Mouse (Mus musculus): ENCODE measurements around the gene Tmem160. TPM values are rescaled to one million over a fixed set of nuclear protein-coding genes. Genes with fewer than 3 reads are reported as not detected.

Tmem160 gene
- total RNA-seq, 2 experiments from 2014 or later: 21.1 to 27.2 TPM

DNA sequence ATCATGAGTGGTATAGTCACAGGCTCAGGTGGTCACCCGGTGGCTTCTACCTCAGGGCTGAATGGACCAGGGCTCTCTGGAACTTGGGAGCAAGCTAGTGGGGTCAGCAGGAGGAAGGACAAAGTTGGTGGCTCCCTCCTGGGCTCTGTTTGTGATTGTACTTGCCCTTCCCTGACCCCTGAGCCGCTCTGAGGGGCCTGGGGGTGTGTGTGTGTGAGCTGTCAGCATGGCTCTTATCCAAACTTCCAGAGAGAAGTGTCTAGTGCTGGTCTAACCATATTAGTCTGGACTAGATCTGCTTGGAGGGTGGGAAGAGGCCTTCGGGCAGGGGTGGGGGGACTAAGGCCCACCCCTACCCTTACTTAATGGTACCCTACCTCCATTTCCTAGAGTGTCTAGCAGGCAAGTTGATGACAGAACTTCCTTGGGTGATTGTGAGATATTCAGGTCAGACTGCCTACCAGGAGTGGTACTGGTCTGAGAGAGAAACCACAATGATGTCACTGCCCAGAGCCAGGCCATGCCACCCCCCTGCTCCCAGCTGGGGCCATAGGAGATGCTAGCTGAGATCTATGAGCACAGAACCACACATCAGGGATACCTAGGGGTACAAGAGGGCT is 19.1 kb upstream of the Tmem160 start:
- DNase-seq (ENCODE audit: low spot score in 2 of 2): no peak

DNA sequence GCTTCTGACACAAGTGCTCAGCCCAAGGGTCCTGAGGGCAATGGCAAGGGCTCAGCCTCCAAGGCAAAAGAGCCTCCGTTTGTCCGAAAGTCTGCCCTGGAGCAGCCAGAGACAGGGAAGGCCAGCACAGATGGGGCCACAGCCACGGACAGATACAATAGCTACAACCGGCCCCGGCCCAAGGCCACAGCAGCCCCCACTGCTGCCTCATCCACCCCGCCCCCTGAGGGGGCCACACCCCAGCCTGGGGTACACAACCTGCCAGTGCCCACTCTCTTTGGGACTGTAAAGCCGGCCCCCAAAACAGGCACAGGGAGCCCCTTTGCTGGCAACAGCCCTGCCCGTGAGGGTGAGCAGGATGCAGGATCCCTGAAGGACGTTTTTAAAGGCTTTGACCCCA is 17.5 kb upstream of the Tmem160 start:
- no peak for DNase-seq (ENCODE audit: low spot score in 2 of 2)

DNA sequence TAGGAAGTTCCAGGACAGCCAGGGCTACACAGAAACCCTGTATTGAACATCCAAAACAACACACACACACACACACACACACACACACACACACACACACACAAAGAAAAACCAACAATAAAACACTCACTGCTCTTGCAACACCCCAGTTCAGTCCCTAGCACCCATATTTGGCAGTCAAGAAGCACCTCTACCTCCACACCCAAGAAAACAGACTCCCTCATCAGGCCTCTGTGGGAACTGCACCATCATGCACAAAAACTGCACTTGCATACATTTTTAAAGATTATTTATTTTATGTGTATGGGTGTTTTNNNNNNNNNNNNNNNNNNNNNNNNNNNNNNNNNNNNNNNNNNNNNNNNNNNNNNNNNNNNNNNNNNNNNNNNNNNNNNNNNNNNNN is 11.3 kb upstream of the Tmem160 start:
- DNase-seq (ENCODE audit: low spot score in 2 of 2): no peak

DNA sequence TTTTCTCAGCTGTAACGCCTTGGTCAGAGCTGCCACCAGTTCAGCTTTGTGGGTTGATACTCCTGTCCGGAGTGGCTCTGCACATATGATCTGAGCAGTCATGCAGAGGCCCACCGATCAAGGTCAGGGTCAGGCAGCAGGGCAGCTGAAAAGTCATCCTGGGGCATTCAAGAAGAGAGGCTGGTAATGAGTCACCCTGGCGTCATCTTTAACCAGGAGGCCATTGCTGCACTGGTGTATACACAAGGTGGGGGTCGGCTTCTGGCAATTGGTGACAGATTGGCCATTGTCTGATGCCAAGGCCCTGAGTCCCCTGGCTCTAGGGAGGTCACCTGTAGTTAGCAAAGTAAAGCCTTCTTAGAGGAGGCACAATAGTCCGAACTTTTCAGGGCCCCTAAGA is 923 bp upstream of the Tmem160 start:
- DNase-seq (ENCODE audit: low spot score in 2 of 2): no peak

DNA sequence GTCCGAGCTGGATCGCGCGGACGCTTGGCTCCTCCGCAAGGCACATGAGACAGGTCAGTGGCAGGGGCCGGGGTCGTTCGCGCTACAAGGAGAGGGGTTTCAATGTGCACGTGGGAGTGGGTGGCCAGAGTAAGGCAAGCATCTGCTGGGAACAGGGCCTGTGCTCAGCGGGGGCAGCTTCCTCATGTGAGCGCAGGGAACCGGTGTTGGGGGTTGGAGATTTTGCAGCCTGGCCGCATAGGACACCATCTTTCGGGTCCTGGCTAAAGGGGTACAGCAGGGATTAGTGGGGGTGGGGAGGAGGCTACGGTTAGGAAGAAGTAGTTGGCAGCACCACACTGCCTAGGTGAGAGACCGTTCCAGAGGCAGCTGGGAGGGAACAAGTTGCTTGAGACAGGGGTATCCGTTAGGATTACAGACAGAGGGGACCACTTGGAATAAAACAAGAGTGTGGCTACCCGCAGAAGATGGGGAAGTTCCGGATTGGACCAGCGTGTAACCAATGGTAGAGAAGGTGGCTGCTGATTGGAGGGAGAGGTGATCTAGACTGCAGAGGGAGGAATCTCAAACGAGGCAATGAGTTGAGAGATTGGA is 636 bp downstream of the Tmem160 start:
- no peak for DNase-seq (ENCODE audit: low spot score in 2 of 2)

DNA sequence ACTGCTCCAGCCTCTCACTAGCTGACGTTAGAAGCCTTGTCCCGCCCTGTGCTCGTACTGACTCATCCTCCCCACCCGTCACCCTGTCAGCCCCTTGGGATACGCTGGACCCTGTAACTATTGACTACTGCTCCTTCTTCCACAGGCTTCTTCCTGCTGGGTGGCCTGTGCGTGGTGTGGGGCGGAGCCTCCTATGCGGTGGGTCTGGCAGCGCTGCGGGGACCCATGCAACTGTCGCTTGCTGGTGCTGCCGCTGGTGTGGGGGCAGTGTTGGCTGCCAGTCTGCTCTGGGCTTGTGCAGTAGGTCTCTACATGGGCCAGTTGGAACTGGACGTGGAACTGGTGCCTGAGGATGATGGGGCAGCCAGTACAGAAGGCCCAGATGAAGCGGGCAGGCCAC is 2.4 kb downstream of the Tmem160 start:
- DNase-seq (ENCODE audit: low spot score in 2 of 2): no peak

DNA sequence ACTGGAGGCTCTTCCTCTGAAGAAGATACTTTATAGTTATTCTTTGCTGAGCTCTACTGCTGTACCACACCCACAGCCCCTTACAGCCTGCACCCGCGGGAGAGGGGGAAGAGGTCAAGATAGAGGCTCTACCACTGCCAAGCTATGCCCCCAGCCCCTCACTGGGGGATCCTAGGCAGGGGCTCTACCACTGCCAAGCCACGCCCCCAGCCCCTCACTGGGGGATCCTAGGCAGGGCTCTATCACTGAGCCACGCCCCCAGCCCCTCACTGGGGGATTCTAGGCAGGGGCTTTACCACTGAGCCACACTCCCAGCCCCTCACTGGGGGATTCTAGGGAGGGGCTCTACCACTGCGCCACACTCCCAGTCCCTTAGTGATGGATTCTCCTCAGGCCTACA is 3.7 kb downstream of the Tmem160 start:
- no peak for DNase-seq (ENCODE audit: low spot score in 2 of 2)

DNA sequence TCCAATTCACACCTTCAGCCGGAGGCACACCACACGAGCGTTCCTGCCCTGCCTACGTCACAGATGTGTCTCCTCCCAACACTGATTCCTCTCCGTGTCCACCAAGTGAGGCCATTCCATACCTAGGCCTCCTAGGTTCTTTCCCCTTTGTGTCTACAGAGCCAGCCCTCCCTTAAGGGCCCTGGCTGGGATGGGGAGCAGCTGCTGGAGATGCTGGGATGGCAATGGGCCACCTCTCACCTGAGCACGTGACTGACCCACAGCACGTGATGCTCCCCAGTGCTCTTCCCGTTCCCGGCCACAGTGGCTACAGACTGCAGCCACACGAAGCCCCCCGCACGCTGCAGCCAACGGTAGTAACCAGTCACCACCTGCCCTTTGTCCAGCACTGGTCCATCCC is 8.0 kb downstream of the Tmem160 start:
- DNase-seq (ENCODE audit: low spot score in 2 of 2): no peak

DNA sequence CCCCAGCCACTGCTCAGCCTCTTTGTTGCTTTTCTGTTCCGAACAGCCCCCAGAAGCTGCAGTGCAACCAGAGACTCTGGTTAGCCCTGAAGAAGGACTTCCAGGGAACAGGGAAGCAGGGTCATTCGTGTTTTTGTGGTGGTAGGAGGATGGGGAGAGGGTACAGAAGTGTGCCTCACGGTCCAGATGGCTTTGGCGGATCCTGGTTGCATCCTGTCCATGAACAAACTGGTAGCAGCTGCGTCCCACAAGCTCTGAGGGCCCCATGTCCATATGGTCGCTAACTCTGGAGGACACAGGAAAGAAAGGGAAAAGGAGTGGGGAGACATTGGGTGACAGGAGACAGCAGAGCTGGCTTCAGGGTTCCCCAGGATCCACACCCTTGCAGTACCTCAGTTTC is 8.6 kb downstream of the Tmem160 start:
- no peak for DNase-seq (ENCODE audit: low spot score in 2 of 2)

DNA sequence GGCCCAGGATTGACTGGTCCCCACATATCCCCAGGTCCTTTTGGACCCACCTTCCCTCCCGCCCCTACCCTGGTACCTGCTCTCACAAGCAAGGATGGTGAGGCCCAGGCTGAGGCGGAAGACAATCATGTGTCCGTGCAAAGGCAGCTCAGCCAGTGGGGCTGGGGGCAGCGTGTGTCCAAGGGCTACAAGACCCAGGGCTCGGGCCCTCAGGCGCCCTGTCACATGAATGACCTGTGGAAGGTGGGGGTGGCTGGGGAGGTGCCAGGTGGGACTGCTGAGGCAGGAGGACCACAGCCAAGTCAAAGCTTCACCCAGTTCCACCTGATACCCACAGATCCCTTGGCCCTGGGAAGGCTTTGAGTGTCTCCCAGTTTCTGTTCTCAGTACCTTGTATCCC is 9.1 kb downstream of the Tmem160 start:
- no peak for DNase-seq (ENCODE audit: low spot score in 2 of 2)

DNA sequence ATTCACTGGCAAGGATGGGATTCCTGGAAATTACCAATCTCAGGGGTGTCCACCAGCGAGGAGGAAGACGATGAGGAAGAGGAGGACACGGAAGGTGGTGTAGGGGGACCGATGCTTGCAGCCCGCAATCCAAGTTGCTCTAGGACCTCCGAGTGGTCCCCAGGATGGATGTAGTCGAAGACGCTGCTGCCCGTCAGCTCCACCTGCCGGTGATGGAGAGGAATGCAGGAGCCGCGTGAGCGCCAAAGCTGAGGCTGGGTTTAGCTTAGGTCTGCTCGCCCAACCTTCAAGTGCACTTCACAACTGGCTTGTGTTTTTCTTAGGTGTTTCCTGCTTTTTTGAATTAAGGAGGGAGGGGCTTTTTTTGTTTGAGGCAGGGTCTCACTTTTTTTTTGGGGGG is 10.6 kb downstream of the Tmem160 start:
- DNase-seq (ENCODE audit: low spot score in 2 of 2): peak; percentile 63 to 81

DNA sequence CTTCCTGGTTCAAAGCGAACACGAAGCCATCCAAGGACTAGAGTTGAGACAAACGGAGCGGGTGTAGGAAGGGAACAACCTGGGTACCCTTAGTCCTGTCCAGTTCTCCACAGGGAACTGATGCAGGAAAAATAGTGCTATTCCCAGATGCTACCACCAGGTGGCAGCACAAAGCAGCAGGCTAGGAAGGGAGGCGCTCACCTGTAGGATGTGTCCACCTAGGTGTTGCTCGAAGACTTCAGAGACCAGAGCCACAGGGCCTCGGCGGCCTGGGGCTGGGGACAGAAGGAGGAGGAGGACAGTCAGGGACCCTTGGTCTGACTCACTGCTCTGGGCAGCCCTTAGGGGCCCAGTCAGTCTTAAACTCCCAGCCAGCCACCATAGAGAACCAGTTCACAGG is 12.6 kb downstream of the Tmem160 start:
- peak in 1 of 2 experiments; percentile 59 for DNase-seq (ENCODE audit: low spot score in 2 of 2)

DNA sequence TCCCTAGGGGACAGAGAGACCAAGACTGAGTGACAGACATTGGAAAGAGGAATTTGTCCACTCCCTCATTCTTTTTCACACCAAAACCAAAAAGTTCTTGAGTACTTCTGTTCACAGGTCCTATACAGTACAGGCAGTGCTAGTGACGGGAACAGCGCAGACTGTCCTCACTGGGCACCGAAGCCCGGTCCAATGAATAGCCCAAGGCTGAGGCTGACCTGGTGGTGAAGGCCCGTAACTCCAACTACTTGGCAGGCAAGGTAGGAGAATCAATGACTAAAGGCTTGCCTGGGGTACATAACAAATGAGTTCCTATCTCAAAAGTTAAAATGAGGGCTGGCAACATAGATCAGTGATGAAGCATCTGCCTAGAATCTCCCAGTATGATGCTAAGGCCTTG is 13.0 kb downstream of the Tmem160 start:
- DNase-seq (ENCODE audit: low spot score in 2 of 2): no peak

DNA sequence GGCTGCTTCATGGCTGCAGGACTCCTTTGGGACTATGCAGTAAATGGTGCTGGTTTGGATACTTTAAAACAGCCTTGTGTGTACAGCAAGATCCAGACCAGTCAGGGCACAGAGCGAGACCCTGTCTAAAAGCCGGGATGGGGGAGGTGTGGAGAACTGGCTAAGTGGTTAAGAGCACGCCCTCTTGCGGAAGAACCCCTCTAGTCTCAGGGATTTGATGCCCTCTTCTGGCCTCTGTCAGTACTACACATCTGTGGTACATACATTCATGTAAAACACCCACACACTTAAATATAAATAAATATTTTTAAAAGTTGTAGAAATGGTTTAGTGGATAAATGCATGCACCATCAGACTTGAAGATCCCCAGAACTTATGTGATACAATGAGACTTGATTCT is 14.0 kb downstream of the Tmem160 start:
- DNase-seq (ENCODE audit: low spot score in 2 of 2): no peak

DNA sequence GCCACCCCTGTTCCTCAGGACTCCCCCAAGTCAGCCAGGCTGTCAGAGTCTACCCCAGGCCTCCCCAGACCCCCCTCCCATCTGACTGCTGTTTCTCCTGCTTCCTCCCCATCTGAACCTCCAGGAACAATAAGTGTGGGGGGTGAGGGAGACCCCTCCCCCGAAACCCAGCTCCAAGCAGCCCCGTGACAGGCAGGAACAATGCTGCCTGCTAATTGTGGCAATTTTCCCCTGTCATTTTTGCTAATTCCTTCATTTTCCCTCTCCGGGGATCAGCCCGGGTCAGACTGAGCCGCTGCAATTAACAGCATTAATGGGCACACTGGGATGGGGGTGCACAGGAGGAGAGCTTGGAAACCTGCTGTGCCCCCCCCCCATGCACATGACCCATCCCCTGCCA is 15.5 kb downstream of the Tmem160 start:
- DNase-seq (ENCODE audit: low spot score in 2 of 2): no peak

DNA sequence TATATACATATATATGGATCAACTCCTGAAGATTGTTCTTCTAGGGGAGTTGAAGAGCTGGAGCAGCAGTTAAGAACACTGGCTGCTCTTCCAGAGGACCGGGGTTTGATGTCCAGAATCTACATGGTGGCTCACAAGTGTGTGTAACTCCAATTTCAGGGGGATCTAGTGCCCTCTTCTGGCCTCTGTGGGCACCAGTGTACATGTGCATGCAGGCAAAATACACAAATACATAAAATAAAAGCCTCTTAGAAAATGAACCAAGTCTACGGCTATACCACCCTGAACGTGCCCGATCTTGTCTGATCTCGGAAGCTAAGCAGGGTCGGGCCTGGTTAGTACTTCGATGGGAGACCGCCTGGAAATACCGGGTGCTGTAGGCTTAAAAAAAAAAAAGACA is 19.0 kb downstream of the Tmem160 start:
- no peak for DNase-seq (ENCODE audit: low spot score in 2 of 2)

DNA sequence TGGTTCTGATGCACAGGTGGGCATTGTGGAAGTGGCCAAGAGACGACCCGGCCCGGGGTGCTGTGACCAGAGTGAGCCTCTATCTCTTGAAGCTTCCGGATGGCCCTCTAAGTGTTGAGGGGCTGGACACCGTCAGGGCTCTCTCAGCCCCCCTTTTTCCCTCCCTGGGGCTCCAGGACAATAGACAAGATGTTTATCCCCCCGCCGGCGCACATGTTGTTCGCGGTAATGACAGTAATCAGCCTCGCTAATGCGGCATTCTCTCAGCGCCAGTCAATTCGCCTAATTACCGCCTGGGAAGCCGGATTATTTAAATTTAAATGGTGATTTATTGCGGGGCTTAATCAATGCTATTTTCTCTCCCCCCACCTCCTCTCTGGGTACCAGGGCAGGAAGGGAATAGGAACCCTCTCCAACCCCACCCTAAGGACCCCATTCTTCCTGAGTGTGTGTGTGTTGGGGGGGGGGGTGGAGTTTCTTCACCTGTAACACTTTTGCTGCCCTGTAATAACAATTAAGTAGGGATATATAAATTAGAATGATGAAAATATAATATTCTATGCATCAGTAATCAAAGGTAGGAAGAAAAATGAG is 19.6 kb downstream of the Tmem160 start:
- DNase-seq (ENCODE audit: low spot score in 2 of 2): no peak

DNA sequence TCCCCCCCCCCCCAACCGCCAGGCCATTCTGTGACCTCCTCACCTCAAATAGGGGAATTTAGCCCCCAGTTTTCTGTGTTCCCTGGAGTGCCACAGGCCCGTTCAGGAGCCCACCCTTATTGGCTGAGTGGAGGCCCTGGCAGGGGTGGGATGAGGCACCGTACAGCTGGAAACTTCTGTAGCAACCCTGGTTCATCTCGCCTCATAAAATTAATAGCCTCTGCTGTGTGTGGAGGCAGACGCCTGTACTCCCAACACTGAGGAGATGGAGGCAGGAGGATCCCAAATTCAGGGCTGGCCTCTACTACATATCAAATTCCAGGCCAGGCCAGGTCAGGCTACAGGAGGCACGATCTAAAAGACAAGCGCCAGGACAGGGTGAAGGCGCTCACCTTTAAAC is 21.3 kb downstream of the Tmem160 start:
- no peak for DNase-seq (ENCODE audit: low spot score in 2 of 2)

DNA sequence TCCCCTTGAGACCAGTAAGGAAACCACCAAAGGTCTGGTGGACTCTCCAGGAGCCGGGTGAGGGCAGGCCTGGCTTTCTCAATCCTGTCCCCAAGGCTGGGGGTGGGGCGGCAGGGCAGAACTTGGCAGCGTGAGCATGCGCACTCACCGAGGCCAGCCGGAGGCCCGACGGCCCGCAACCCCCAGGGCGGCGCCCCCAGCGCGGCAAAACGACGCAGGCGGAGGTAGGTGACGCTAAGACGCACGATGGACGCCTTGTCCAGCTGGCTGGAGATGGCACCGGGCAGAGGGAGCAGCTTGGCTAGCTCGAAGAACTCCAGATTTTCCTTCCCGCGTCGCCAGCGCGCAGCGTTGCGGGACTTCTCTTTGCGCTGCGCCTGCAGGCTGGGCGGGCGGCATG is 21.9 kb downstream of the Tmem160 start:
- no peak for DNase-seq (ENCODE audit: low spot score in 2 of 2)

DNA sequence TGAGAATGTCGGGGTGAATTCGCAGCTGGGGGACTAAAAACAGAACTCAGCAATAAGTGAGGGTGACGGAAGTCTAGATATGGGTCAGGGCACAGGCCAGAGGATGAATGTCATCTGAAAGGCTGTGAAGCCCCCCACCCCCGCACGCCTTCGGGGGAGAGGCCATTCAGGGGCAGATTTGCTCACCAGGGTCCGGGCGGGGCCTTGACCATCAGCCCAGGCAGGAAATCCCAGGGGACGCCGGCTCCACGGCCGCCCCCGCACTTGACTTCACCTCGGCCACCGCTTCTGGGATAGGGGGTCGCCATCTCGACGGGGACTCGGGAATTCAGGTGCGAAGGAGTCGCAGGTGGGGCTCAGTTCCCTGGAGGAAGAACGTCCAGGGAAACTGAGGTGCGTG is 22.7 kb downstream of the Tmem160 start:
- DNase-seq (ENCODE audit: low spot score in 2 of 2): no peak

DNA sequence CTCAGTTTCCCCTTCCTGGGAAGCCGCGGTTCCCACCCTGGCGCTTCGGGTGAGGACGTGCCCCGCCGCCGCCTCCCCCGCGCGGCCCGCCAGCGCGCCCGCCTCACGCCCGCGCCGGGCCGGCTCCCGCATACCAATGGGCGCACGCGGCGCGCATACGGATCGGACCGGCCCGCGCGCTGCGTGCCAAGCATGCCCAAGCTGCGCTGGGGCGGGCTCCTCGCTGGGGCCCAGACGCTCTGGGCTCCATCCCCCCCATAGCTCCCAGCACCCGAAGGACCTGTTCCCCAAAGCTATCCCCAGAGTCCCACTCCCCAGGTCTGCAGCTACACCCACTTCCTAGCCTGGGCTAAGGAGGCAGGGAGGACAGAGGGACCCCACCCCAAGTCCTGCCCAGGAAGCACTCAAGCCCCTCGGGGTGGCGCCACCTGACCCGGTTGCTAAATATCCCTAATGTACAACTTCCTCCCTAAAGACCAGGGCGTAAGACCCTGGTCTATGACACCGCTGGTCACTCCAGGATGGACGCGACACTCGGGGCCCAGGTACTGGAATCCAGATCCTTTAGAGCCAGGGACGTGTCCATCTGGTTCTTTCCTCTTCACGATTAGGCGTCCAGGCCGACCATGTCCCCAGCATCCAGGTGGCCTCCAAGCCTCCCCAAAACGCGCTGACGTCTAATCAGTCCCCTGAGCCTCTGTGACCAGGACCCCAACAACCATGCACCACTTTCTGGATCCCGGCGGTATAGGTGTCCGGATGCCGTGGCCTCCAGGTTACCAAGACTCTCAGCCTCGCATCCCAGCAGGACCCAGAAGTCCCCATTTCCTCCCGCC is 23.4 kb downstream of the Tmem160 start:
- DNase-seq (ENCODE audit: low spot score in 2 of 2): no peak

DNA sequence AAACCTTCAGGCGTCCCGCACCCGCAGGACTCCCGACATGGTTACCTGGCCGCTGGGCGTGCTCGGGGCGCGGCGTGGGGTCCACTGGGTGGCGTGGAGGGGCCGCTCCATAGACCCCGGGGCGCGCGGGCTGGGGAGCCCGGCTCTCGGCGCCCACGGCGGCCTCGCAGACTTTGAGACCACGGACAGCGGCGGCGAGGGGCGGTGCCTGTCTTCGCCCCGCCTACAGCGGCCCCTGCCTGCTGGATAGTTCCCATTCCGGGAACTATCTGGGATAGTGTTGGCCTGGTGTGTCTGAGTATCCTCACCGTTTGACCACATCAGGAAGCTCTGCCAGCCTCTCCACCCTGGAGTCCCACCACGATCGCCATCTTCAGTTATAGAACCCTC is 24.0 kb downstream of the Tmem160 start:
- DNase-seq (ENCODE audit: low spot score in 2 of 2): no peak

Measured in gastrocnemius, postnatal 4 days (tissue).